Mouse (Mus musculus): ENCODE data around the gene Yeats2. TPM values are rescaled to one million over a fixed set of nuclear protein-coding genes. Genes with fewer than 3 reads are reported as not detected.
A peak's percentile ranks its signal among the peaks of the same experiment; 100 is the strongest.

Yeats2 gene
- polyA plus RNA-seq, 1 experiment from 2014 or later = 4.3 TPM

DNA sequence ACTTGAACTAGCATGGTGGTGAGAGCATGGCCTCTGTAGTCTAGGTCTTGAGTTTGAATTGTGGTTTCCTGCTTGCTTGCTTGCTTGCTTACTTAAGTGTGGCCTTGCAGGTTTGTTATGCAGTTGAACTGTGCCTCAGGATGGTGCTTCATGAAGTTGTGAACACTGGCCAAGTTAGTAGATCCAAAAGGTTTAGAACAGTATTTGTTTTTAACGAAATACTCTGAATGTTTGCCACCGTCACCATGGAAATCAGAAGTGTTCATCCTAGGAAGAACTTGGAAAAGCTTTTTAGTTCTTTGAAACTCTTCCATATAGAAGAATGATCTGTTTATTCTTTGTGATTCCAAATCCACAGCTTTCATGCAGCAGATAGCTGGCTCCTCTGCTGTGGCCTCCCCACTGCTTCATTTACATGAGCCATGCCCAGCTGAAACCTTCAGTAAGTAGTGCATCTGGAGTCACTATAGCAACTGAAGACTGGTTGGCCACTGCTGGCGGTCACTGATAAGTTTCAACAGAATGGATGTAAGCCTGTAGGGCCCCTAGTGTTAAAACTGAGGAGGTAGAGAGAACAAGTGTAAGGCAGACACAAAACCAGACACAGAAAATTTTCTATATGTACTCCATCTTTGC, 28.7 kb downstream of the Yeats2 start:
- H3K36me3 ChIP-seq (ENCODE audit: control insufficient read depth, insufficient read depth) = peaks cover 58% of the 10 kb centered on the region
- 57% methylated on average over 3 of the region's 3 CpGs for WGBS
- no peaks in the 10 kb centered on the region for H3K9me3 ChIP-seq (ENCODE audit: control insufficient read depth)
- no peaks in the 10 kb centered on the region for H3K27me3 ChIP-seq (replicated peaks; ENCODE audit: control insufficient read depth, insufficient read depth, low read length)
- TF ChIP-seq CTCF (IDR thresholded peaks at IDR 0.05; ENCODE audit: low read depth) = peak; percentile 38
- no peak overlapping the region for H3K27ac ChIP-seq (ENCODE audit: low read depth, low read length)
- no peaks in the 10 kb centered on the region for H3K4me1 ChIP-seq (replicated peaks; ENCODE audit: control insufficient read depth, insufficient read depth, low read length)
- no peak overlapping the region for H3K9ac ChIP-seq (ENCODE audit: low read depth, low read length)
- H3K4me2 ChIP-seq (replicated peaks; ENCODE audit: low read depth) = no peak overlapping the region
- H3K4me3 ChIP-seq (ENCODE audit: low read depth, low read length) = no peak overlapping the region
- no peak for ATAC-seq

DNA sequence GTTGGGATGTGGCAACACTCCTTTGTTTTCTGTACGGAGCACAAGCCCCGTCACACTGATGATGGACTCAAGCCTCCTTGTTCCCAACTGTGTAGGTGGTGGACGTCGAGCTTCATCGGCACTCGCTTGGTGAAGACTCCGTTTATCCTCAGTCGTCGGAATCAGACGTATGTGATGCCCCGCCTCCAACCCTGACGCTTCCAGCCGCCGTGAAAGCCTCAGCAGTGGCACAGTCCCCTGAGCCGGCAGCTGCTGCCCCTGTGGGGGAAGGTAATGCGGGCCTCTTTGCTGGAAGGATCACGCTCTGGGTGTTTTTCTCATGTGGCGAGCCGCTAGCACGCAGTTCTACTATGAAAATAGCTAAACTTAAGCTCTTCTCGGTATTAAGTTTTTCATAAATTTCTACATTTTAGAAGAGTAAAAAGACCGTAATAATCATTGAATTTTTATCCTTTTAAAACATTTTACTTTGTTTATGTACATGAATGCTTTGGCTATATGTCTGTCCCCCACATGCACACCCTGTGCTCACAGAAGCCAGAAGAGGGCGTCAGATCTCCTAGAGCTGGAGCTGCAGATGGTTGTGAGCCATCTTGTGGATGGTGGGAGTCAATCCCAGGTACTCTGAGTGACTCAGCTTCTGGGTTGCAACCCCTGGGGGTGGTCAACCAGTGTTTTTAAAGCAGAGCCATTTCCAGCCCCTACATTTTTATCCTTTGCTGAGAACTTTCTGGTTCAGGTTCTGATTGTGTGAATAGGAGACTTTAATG, 38.7 kb downstream of the Yeats2 start:
- peak; percentile 34 for TF ChIP-seq CTCF (IDR thresholded peaks at IDR 0.05; ENCODE audit: low read depth)
- H3K4me3 ChIP-seq (ENCODE audit: low read depth, low read length) = no peak overlapping the region
- H3K27ac ChIP-seq (ENCODE audit: low read depth, low read length) = no peak overlapping the region
- no peak overlapping the region for H3K9ac ChIP-seq (ENCODE audit: low read depth, low read length)
- H3K4me2 ChIP-seq (replicated peaks; ENCODE audit: low read depth) = no peak overlapping the region
- peaks cover 29% of the 10 kb centered on the region for H3K36me3 ChIP-seq (ENCODE audit: control insufficient read depth, insufficient read depth)
- no peaks in the 10 kb centered on the region for H3K4me1 ChIP-seq (replicated peaks; ENCODE audit: control insufficient read depth, insufficient read depth, low read length)
- no peaks in the 10 kb centered on the region for H3K9me3 ChIP-seq (ENCODE audit: control insufficient read depth)
- H3K27me3 ChIP-seq (replicated peaks; ENCODE audit: control insufficient read depth, insufficient read depth, low read length) = no peaks in the 10 kb centered on the region
- ATAC-seq = no peak
- WGBS = 87% methylated on average over 23 of the region's 23 CpGs

DNA sequence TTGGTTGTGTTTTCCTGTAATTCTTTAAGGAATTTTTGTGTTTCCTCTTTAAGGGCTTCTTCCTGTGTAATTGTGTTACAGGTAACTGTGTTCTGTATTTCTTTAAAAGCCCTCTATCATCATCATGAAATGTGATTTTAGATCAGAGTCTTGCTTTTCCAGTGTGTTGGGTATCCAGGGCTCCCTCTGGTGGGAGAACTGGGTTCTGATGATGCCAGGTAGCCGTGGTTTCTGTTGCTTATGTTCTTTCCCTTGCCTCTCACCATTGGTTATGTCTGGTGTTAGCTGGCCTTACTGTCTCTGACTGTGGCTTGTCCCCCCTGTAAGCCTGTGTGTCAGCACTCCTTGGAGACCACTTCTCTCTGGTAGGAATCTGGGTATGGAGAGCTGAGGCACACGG, 44.5 kb downstream of the Yeats2 start:
- no peak for ATAC-seq
- H3K9me3 ChIP-seq (ENCODE audit: control insufficient read depth) = no peaks in the 10 kb centered on the region
- H3K4me1 ChIP-seq (replicated peaks; ENCODE audit: control insufficient read depth, insufficient read depth, low read length) = no peaks in the 10 kb centered on the region
- 51% methylated on average over 2 of the region's 2 CpGs for WGBS
- H3K27ac ChIP-seq (ENCODE audit: low read depth, low read length) = no peak overlapping the region
- no peak overlapping the region for H3K4me3 ChIP-seq (ENCODE audit: low read depth, low read length)
- peaks cover 39% of the 10 kb centered on the region for H3K36me3 ChIP-seq (ENCODE audit: control insufficient read depth, insufficient read depth)
- no peaks in the 10 kb centered on the region for H3K27me3 ChIP-seq (replicated peaks; ENCODE audit: control insufficient read depth, insufficient read depth, low read length)
- H3K9ac ChIP-seq (ENCODE audit: low read depth, low read length) = no peak overlapping the region
- TF ChIP-seq CTCF (IDR thresholded peaks at IDR 0.05; ENCODE audit: low read depth) = peak; percentile 76
- H3K4me2 ChIP-seq (replicated peaks; ENCODE audit: low read depth) = no peak overlapping the region

DNA sequence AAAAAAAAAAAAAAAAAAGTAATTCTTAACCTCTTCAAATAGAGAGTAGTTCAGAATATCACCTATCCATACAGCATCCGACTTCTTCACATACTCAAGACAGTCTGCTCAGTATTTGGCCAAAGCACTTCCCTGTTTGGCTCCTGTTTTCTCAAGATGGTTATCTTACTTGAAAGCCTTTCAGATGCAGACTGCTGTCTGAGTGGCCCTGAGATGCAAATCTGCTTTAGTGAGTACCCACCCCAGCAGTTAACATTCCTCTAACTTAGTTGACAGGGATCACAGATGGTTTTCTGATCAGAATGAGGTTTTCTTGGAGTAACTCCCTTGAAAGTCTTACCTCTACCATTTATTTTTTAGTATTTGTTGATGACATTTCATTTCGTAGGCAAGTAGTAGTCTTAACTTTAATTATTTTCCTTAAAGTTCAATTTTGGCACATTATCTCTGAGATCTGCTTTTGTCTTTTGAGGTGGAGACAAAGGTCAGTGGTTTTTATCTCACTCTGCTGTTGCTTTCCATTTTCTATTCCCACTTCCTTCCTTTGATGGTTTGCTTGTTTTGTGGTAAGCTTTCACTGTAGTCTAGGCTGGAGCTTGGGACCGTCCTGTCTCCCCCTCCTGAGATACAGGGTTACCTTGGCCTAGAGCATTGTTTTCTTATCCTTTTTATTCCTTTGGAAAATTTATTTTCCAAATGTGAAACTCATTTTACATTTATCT, 50.5 kb downstream of the Yeats2 start:
- peaks cover 34% of the 10 kb centered on the region for H3K36me3 ChIP-seq (ENCODE audit: control insufficient read depth, insufficient read depth)
- H3K9me3 ChIP-seq (ENCODE audit: control insufficient read depth) = no peaks in the 10 kb centered on the region
- TF ChIP-seq CTCF (IDR thresholded peaks at IDR 0.05; ENCODE audit: low read depth) = no peak
- ATAC-seq = no peak
- H3K9ac ChIP-seq (ENCODE audit: low read depth, low read length) = no peak overlapping the region
- WGBS = 52% methylated on average over 3 of the region's 3 CpGs
- no peaks in the 10 kb centered on the region for H3K27me3 ChIP-seq (replicated peaks; ENCODE audit: control insufficient read depth, insufficient read depth, low read length)
- H3K4me1 ChIP-seq (replicated peaks; ENCODE audit: control insufficient read depth, insufficient read depth, low read length) = 0 out of 2 replicates have a peak, but pooled peaks cover 3% of the 10 kb centered on the region
- peak overlapping the region; percentile 16; the same call in 1 of the 2 replicates for H3K27ac ChIP-seq (ENCODE audit: low read depth, low read length)
- no peak overlapping the region for H3K4me2 ChIP-seq (replicated peaks; ENCODE audit: low read depth)
- no peak overlapping the region for H3K4me3 ChIP-seq (ENCODE audit: low read depth, low read length)

DNA sequence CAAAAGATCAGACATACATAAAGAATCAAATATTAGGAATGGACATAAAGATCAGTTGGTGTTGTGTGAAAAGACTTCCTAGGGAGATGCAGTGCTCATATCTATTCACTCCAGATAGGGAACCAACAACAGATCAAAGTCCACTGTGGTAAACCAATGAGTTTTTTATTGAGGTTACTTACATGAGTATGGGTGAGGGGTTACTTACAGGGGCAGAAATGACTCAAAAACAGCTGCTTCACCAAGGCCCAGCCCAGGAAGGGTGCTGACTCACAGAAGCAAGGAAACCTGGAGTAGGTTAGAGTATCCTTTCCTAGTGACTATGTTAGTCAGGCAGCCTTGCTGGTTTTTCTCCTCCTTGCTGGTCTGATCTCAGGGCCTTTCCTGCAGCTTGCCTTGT, 51.2 kb downstream of the Yeats2 start:
- 0 out of 2 replicates have a peak overlapping the region, but pooled peaks have one; percentile 3 for H3K4me2 ChIP-seq (replicated peaks; ENCODE audit: low read depth)
- H3K27me3 ChIP-seq (replicated peaks; ENCODE audit: control insufficient read depth, insufficient read depth, low read length) = no peaks in the 10 kb centered on the region
- TF ChIP-seq CTCF (IDR thresholded peaks at IDR 0.05; ENCODE audit: low read depth) = no peak
- ATAC-seq = peak; percentile 88
- no peak overlapping the region for H3K9ac ChIP-seq (ENCODE audit: low read depth, low read length)
- H3K9me3 ChIP-seq (ENCODE audit: control insufficient read depth) = no peaks in the 10 kb centered on the region
- H3K4me3 ChIP-seq (ENCODE audit: low read depth, low read length) = no peak overlapping the region
- H3K4me1 ChIP-seq (replicated peaks; ENCODE audit: control insufficient read depth, insufficient read depth, low read length) = 0 out of 2 replicates have a peak, but pooled peaks cover 3% of the 10 kb centered on the region
- peak overlapping the region; percentile 73 for H3K27ac ChIP-seq (ENCODE audit: low read depth, low read length)
- peaks cover 34% of the 10 kb centered on the region for H3K36me3 ChIP-seq (ENCODE audit: control insufficient read depth, insufficient read depth)

DNA sequence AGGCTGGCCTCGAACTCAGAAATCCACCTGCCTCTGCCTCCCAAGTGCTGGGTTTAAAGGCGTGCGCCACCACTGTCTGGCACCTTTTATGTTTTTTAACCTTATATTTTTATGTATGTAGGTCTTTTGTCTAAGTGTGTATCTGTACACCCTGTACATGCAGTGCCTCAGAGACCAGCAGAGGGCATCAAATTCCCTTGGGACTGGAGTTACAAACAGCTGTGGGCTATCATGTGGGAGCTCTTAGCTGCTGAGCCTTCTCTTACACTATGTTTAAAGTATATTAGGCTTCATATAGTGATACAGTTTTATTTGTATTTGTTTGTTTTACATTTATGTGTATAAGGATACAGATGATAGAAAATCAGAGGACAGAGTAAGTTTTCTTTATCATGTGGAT, 54.7 kb downstream of the Yeats2 start:
- no peaks in the 10 kb centered on the region for H3K27me3 ChIP-seq (replicated peaks; ENCODE audit: control insufficient read depth, insufficient read depth, low read length)
- peaks cover 21% of the 10 kb centered on the region for H3K36me3 ChIP-seq (ENCODE audit: control insufficient read depth, insufficient read depth)
- H3K27ac ChIP-seq (ENCODE audit: low read depth, low read length) = no peak overlapping the region
- peak; percentile 67 for TF ChIP-seq CTCF (IDR thresholded peaks at IDR 0.05; ENCODE audit: low read depth)
- ATAC-seq = no peak
- H3K4me3 ChIP-seq (ENCODE audit: low read depth, low read length) = no peak overlapping the region
- no peaks in the 10 kb centered on the region for H3K9me3 ChIP-seq (ENCODE audit: control insufficient read depth)
- WGBS = 95% methylated on average over 3 of the region's 3 CpGs
- H3K4me2 ChIP-seq (replicated peaks; ENCODE audit: low read depth) = no peak overlapping the region
- no peak overlapping the region for H3K9ac ChIP-seq (ENCODE audit: low read depth, low read length)
- 0 out of 2 replicates have a peak, but pooled peaks cover 2% of the 10 kb centered on the region for H3K4me1 ChIP-seq (replicated peaks; ENCODE audit: control insufficient read depth, insufficient read depth, low read length)

Data from intestine, postnatal 0 days (tissue).